In genomic region chr14:22949466-22949865, GRCm38 (mm10) we compare ENCODE assay signal across 21 mouse cellular contexts.
DNase-seq lines count a peak whose midpoint lies in the region; ATAC-seq and TF ChIP-seq lines count a peak whose summit lies in the region.
"Had no signal": no experiment of that assay in that cellular context is flagged by ENCODE, and none has a peak within 500 bp of the region (broad histone marks: within the 10 kb centered on the region; RNA-seq: fewer than 3 reads in every experiment).

No protein-coding gene starts in this region.

- no peaks in the 10 kb centered on the region for H3K4me1 ChIP-seq in kidney, embryonic 14.5 days (ENCODE audit: control insufficient read depth, insufficient read depth, low read length)
- H3K4me1 ChIP-seq: embryonic facial prominence, embryonic 10.5 days; forebrain, embryonic 13.5 days; forebrain, embryonic 15.5 days had no signal

- no peak overlapping the region for H3K27ac ChIP-seq in layer of hippocampus, adult 2 months
- no peak overlapping the region for H3K27ac ChIP-seq in kidney, embryonic 14.5 days (ENCODE audit: low read depth, low read length)
- H3K27ac ChIP-seq: embryonic facial prominence, embryonic 10.5 days; embryonic facial prominence, embryonic 12.5 days; forebrain, embryonic 13.5 days; forebrain, embryonic 15.5 days had no signal

- no peaks in the 10 kb centered on the region for H3K9me3 ChIP-seq in kidney, embryonic 14.5 days (ENCODE audit: control insufficient read depth, low read length)
- H3K9me3 ChIP-seq: embryonic facial prominence, embryonic 10.5 days; embryonic facial prominence, embryonic 12.5 days; forebrain, embryonic 13.5 days; forebrain, embryonic 15.5 days had no signal

- TF ChIP-seq CTCF in layer of hippocampus, adult 2 months (conservative IDR thresholded peaks at IDR 0.05), result no peak

- ATAC-seq in kidney, embryonic 14.5 days (ENCODE audit: low FRiP score, low TSS enrichment), result no peak
- ATAC-seq: activated CD4-positive, CD25-positive, alpha-beta regulatory T cell, adult 4 months; forebrain, embryonic 13.5 days; forebrain, embryonic 15.5 days; forebrain, postnatal 0 days; Patski had no signal

- no peak overlapping the region for H3K4me3 ChIP-seq in layer of hippocampus, adult 2 months
- H3K4me3 ChIP-seq in kidney, embryonic 14.5 days (ENCODE audit: low read length), result no peak overlapping the region
- H3K4me3 ChIP-seq: embryonic facial prominence, embryonic 10.5 days; embryonic facial prominence, embryonic 12.5 days; forebrain, embryonic 13.5 days; forebrain, embryonic 15.5 days had no signal

- no peak overlapping the region for H3K9ac ChIP-seq in kidney, embryonic 14.5 days (ENCODE audit: low read depth, low read length)
- H3K9ac ChIP-seq: embryonic facial prominence, embryonic 12.5 days; forebrain, embryonic 13.5 days; forebrain, embryonic 15.5 days; forebrain, postnatal 0 days had no signal

- H3K4me2 ChIP-seq in kidney, embryonic 14.5 days (replicated peaks; ENCODE audit: low read depth, low read length), result no peak overlapping the region
- H3K4me2 ChIP-seq: embryonic facial prominence, embryonic 12.5 days; forebrain, embryonic 13.5 days; forebrain, embryonic 15.5 days had no signal

- peak; percentile 18 for DNase-seq in layer of hippocampus, adult 9-11 months
- no peak for DNase-seq in layer of hippocampus, adult 2 months (ENCODE audit: low spot score in 2 of 2)
- peak; percentile 56 for DNase-seq in MN1 (ENCODE audit: low spot score)
- peak; percentile 79 for DNase-seq in brain, adult 2 months (ENCODE audit: low read depth, low spot score)
- DNase-seq in urinary bladder, postnatal 10 days (ENCODE audit: low spot score), result no peak
- DNase-seq: adrenal gland, adult 8-10 months; adrenal gland, postnatal 14 days; adrenal gland, postnatal 36 days; cerebellum, adult 11 months; cerebellum, adult 18-20 months; cerebellum, adult 8-10 months; cerebellum, adult 9-11 months; cerebellum, postnatal 25 days; forebrain, postnatal 0 days had no signal

- H3K27me3 ChIP-seq in kidney, embryonic 14.5 days (ENCODE audit: control insufficient read depth, insufficient read depth, low read length), result no peaks in the 10 kb centered on the region
- H3K27me3 ChIP-seq: embryonic facial prominence, embryonic 12.5 days; forebrain, embryonic 13.5 days; forebrain, embryonic 15.5 days; Patski had no signal

- no peaks in the 10 kb centered on the region for H3K36me3 ChIP-seq in kidney, embryonic 14.5 days (ENCODE audit: control insufficient read depth, insufficient read depth, low read length)
- H3K36me3 ChIP-seq: embryonic facial prominence, embryonic 10.5 days; embryonic facial prominence, embryonic 12.5 days; forebrain, embryonic 15.5 days had no signal

Comparison
In these comparisons a context has a peak if more than half of its experiments do, and no peak if none do; other contexts are left out.
1. DNase-seq: peak in layer of hippocampus, adult 9-11 months (single experiment), MN1 (single experiment) and brain, adult 2 months (single experiment); none in layer of hippocampus, adult 2 months (0 of 2) and urinary bladder, postnatal 10 days (single experiment).